Mouse (Mus musculus): ENCODE results near the gene Gfi1b. TPM values are rescaled to one million over a fixed set of nuclear protein-coding genes. Genes with fewer than 3 reads are reported as not detected.

Gfi1b gene
- not detected for polyA plus RNA-seq (2014; fragmentation: Illumina TruSeq; extraction: RNeasy Lipid Tissue Mini Kit (QIAGEN cat#74804))

DNA sequence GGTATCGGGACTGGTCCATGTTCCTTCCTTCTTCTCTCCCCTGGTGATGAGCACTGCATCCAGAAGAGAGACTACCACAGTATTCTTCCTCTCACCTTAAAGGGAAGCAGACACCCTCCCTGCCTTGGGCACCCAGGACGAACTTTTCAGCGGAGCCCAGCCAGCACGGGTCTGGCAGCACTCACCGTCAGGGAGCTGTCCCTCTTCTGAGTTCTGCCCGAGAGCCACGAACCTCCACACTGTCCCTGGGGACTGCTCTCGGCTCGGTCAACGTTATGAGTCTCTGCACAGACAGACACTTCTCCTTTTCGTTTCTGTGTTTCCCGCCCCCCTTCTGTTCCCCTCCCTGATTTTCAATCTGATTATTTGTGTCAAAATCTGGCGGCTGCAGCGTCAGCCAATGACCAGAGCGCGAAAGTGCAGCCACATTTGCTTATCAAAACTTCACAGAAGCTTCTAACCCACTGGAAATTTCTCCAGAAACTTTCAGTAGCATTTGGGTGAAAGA lies at the start of gene Gfi1b:
TSS of gene Gfi1b (minus strand) at position 319 of the 508 bp plus-strand sequence.

GRCm38 (mm10) chr2:28640461-28641424 lies 19.0 kb upstream of the Gfi1b start, which contains the start of gene Tsc1:
Tsc1 (plus strand) TSS chr2:28641228.

DNA sequence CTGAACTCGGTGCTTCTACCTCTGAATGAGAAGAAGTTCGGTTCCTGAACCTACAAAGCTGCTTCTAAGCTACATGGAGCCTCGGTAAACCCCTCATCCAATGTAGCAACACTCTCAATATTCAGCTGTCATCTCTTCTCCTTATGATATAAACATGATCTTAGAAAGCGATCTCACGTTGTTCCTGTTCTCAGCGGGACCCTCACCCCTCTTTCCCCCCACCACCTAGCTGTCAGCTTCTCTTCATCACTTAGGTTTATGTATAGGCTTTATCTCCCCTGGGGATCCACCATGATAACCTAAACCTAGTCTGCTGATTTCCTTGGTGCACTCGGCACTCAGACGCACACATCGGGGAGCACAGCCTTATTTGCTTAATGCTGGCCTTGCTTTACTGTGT lies 38.1 kb downstream of the Gfi1b start, which contains the start of gene Gtf3c5:
TSS of gene Gtf3c5 (minus strand) at position 101 of the 400 bp plus-strand sequence.

DNA sequence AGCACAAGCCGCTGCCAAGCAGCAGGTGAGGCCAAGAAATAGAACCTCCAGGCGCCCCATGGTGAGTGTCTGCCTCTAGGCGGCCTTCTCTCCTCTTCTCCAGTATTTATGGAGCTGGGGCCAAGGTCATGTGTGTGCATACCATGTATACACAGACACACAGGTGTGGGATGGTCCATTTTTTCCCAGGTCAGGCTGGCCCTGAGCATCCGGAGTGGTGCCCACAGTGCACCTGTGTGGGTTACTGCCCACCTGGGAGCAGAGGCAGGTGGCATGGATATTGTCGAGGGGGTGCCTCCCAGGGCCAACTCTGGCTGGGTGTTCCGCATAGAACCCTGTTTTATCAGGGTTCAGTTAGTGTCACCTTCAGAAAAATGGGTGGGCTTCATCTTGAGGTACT lies 58.5 kb downstream of the Gfi1b start, which contains the start of gene Cel:
TSS of gene Cel (minus strand) at position 101 of the 400 bp plus-strand sequence.

Other genes starting within 250 kb of the Gfi1b start
- 4.8 TPM for gene Ppp1r26, start 175.2 kb downstream of the Gfi1b start, polyA plus RNA-seq (2014; fragmentation: Illumina TruSeq; extraction: RNeasy Lipid Tissue Mini Kit (QIAGEN cat#74804))
- 18.3 TPM for gene 1700007K13Rik, start 155.7 kb downstream of the Gfi1b start, polyA plus RNA-seq (2014; fragmentation: Illumina TruSeq; extraction: RNeasy Lipid Tissue Mini Kit (QIAGEN cat#74804))
- 85.0 TPM for gene Mrps2, start 153.9 kb downstream of the Gfi1b start, polyA plus RNA-seq (2014; fragmentation: Illumina TruSeq; extraction: RNeasy Lipid Tissue Mini Kit (QIAGEN cat#74804))
- gene Gbgt1, start 125.1 kb downstream of the Gfi1b start, polyA plus RNA-seq (2014; fragmentation: Illumina TruSeq; extraction: RNeasy Lipid Tissue Mini Kit (QIAGEN cat#74804)) = not detected
- not detected for gene Gm10134, start 115.9 kb downstream of the Gfi1b start, polyA plus RNA-seq (2014; fragmentation: Illumina TruSeq; extraction: RNeasy Lipid Tissue Mini Kit (QIAGEN cat#74804))
- 5.4 TPM for gene Ralgds, start 108.9 kb downstream of the Gfi1b start, polyA plus RNA-seq (2014; fragmentation: Illumina TruSeq; extraction: RNeasy Lipid Tissue Mini Kit (QIAGEN cat#74804))
- not detected for gene Cel, start 58.6 kb downstream of the Gfi1b start, polyA plus RNA-seq (2014; fragmentation: Illumina TruSeq; extraction: RNeasy Lipid Tissue Mini Kit (QIAGEN cat#74804))
- gene Gtf3c5, start 38.2 kb downstream of the Gfi1b start, polyA plus RNA-seq (2014; fragmentation: Illumina TruSeq; extraction: RNeasy Lipid Tissue Mini Kit (QIAGEN cat#74804)) = 3.3 TPM
- gene Tsc1, start 19.2 kb upstream of the Gfi1b start, polyA plus RNA-seq (2014; fragmentation: Illumina TruSeq; extraction: RNeasy Lipid Tissue Mini Kit (QIAGEN cat#74804)) = 9.6 TPM
- gene Spaca9, start 77.7 kb upstream of the Gfi1b start, polyA plus RNA-seq (2014; fragmentation: Illumina TruSeq; extraction: RNeasy Lipid Tissue Mini Kit (QIAGEN cat#74804)) = not detected
- 0.48 TPM for gene Ak8, start 78.2 kb upstream of the Gfi1b start, polyA plus RNA-seq (2014; fragmentation: Illumina TruSeq; extraction: RNeasy Lipid Tissue Mini Kit (QIAGEN cat#74804))
- 33.8 TPM for gene Gtf3c4, start 218.4 kb upstream of the Gfi1b start, polyA plus RNA-seq (2014; fragmentation: Illumina TruSeq; extraction: RNeasy Lipid Tissue Mini Kit (QIAGEN cat#74804))
- gene Ddx31, start 218.4 kb upstream of the Gfi1b start, polyA plus RNA-seq (2014; fragmentation: Illumina TruSeq; extraction: RNeasy Lipid Tissue Mini Kit (QIAGEN cat#74804)) = 14.4 TPM

Measured in ovary, adult 10 weeks (tissue).